Mouse (Mus musculus) thymus, postnatal 25 days (tissue): Measurements from ENCODE around the gene Ccdc194.
A peak's percentile ranks its signal among the peaks of the same experiment; 100 is the strongest.

Experiments
- DNase-seq: peaks from one replicate; pipeline ENCODE4 v3.0.0; 2022

Ccdc194 gene

DNA sequence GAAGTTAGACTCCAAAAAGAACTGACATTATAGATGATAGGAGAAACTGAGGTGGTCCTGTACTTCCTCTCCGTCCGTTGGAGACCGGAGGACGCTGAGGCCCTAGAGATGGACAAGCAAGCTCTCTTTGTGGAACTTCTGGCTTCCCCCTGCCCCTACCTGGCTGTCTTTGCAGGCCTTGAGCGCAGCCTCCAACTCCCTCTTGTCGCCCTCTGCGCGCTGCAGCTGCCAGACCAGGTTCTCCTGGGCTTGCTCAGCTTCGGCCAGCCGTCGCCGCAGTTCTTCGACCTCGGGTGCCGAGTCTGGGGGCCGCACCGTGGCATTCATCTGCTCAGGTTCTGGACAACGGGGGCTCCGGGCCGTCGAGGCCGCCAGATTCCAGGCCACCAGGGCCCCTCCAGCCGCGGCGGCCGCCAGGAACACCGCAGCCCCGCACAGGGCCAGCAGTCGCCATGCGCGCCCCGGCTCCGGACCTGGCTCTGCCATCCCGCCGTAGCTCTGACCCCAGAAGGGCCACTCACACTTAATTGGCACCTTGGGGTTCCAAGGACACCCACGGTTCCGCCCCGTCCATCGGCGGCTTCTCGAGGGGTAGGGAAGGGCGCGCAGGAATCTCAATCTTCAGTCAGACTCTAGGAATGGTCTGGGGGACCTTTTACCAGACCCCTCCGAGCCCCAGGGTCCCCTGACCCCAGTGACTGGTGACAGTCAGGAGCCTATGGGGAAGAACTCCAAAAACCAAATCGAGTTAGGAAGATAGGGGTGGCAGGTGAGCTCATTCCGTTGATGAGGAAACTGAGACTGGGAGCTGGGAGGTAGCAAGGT is at the start of gene Ccdc194:
TSS of gene Ccdc194 (minus strand) at position 486 of the 825 bp plus-strand sequence.
- no peak for DNase-seq

DNA sequence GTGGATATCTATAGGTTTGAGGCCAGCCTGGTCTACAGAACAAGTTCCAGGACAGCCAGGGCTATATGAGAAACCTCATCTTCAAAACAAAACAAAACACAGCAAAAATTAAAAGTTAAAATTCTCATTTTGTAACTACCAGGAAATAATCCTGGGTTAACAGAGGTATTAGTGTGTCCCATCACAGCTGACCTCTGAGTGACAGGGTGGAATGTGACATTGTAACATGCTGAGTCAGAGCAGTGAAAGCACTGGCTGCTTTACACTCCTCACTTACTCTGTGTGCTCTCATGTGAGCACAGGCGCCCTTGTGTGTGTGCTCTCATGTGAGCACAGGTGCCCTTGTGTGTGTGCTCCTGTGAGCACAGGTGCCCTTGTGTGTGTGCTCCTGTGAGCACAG is 49.5 kb upstream of the Ccdc194 start:
- no peak for DNase-seq

DNA sequence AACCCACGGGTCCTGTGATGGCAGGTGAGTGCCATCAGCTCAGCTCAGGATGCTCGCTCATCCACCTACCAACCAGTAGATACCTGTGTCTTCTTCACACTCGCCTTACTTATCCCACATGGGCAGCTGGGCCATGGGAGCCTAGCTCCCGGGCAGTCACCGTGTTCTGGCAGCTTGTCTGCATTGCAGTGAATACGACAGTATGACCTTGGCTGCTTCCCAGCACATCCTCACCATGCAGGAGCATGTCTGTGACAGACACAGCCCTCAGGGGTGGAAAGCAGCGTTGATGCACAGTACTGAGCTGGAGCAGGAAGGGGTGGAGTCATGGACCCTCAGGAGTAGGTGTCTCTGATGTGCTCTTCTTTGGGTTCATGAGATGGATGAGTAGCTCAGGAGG is 48.9 kb upstream of the Ccdc194 start:
- no peak for DNase-seq

DNA sequence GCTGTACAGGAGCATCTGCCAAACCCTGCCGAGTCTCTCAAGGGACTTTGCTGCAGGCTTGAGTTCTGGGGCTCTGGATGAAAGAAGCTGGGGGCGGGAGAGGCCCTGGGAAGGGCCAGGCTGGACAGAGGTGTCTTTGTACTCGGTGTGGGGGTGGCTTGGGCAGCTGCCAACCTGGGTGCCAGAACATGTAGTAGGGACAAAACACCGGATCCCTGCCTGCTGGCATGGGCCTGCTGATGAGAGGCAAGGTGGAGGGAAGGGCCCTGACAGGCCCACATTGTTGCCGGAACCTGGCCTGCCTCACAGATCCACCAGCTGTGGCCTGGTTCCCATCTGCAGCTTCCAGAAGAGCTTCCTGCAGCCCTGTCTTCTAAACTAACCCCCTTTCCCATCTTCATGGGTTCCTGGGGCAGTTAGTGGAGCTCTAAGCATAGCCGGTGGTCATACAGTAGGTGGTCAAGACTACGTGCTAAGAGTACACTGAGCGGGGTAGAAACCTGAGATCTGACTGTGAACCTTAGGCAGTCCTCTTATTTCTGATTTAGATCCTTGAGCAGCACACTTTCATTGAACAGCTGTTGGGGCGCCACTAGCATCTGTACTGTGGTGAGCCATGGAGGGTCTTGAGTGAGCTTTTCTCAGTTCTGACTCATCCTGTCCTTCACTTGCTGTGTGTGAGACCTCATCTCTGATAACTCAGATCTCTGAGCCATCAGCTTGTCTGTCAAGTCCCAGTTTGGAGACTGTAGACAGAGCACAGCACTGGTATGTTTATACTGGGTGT is 47.5 kb upstream of the Ccdc194 start:
- no peak for DNase-seq

DNA sequence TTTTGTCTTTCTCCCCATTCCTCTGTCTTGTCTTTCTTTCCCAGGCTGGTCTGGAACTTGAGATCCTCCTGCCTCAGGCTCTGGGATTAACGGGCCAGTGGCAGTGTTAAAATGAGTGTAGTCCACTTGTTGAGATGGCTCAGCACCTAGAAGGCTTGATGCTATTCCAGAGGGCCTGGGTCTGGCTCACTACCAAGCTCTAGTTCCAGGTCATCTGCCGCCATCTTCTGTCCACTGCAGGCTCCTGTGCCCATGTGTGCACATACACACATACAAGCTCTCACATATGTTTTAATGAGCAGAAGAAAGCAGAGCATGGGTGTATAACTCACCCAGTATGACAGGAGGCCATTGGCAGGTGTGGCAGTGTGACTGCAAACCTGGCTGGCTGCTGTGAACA is 46.6 kb upstream of the Ccdc194 start:
- no peak for DNase-seq

DNA sequence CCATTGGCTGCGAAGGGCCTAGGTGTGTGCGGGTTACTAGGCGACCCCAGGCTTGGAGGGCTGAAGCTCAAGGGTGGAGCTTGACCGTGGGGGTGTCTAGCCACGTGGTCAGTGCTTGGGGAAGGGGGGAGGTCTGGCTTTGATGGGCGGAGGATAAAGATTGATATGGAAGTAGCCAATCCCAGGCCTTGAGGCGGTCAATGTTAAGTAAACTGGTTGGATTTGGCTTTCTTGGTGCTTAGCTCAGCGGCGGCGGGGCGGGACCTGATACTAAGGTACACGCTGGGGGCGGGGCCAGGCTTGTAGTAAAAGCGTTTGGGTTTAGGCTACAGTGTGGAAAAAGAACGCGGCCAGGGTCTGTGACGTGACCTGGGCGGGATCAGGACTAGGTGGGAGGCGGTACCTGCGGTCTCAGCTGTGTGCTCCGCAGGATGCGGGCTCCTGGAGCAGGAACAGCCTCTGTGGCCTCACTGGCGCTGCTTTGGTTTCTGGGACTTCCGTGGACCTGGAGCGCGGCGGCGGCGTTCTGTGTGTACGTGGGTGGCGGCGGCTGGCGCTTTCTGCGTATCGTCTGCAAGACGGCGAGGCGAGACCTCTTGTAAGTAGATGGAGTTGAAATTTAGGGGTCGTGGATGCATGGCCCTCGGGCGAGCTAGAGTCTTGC is 44.9 kb upstream of the Ccdc194 start:
- peak; percentile 88 for DNase-seq

DNA sequence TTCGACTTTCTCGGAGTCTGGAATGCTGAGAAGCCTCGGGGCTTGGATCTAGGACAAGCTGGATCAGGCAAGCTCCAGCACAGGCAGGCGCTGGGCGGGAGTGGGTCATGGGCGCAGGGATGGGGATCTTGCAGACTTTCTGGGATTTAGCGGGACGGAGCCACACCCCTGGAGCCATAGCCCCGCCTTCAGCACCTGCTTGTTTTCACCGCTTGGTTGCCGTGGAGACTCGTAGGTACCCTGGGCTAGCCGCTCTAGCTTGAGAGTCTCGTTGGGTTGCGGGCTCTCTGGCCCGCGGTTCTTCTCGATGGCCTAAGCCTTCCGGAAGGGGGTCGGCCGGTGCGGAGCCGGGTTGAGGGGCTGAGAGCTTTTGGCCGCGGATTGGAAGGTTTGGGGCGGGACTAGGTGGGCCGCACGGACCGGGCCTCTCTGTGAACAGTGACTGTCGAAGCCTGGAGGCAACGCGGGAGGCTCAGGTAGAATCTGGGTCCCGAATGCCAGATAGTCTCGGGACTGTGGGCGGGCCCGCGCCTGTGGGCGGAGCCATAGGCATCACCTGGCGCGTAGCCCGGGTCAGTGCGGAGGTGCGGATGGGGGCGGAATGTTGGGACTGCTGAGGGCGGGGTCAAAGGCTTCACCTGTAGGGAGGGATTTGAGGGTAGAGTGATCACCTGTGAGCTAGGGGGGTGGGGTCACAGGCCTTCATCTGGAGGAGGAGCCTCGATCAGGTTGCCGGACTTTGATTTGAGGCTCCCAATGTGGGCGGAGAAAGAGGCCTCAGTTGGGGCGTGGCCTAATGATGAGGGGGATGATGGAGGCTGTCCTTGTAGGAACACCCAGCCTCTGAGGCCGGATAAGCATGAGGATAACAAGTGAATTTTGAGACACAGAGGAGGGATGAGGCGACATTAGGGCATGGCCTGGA is 44.1 kb upstream of the Ccdc194 start:
- DNase-seq: peak; percentile 58

DNA sequence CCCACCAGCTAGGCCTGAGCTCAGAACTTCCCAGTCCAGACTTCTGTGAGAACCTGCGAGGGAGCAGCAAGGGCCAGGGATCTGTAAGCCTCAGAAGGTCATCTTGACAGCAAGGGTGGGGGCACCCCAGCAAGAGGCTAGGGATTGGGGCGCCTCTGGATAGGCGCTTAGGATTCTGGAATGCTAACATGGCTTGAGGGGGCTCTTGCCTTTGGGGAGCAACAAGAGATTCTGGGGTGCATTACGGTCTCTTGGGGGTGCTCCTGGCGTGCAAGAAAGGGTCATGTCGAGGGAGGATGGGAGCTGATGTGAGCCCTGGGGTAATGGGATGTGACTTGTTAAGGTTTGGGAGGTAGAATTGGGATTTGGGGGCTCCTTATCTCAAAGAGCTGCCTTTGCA is 43.4 kb upstream of the Ccdc194 start:
- DNase-seq: no peak

DNA sequence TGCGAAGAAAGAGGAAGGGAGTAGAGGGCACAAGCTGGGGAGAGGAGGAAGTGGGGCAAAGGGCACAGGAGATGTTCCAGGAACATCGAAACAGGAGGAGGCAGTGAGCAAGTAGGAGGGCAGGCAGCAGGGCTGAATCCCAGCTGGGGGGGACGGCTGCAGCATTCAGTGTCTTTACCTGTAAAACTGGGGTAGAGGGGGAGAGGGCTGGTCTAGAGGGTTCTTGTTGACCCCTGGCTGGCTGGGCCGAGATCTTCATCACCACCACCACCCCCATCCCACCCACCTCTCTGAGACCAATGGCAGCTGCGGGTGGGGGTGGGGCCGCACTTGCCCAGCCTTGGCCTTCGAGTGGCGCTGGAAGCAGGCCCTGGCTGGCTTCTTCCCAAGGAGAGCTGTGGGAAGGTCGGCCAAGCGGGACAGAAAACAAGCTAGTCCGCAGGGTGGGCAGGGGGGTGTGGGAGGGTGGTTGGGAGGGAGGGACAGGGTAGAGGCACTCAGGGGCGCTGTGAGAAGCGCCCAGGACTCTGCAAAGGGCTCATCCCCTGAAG is 43.0 kb upstream of the Ccdc194 start, which contains the start of gene Slc27a1:
TSS of gene Slc27a1 (plus strand) at position 496 of the 551 bp plus-strand sequence.
- no peak for DNase-seq

DNA sequence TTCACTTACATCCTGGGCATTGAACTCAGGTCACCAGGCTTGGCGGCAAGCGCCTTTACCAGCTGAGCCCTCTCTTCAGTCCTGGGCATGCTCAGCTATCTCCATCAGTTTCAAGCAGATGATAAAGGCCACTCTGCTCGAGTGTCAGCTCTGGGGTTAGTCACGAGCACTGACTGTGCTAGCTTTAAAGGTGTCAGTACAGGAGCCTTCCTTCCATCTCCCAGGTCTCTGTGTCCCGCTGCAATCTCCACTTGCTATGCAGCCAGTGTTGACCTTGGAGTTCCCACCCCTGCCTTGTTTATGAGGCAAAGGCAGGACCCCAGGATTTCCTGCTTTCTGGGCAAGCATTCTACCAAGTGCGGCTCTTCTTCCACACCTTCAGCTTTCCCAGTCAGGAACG is 42.1 kb upstream of the Ccdc194 start:
- no peak for DNase-seq

DNA sequence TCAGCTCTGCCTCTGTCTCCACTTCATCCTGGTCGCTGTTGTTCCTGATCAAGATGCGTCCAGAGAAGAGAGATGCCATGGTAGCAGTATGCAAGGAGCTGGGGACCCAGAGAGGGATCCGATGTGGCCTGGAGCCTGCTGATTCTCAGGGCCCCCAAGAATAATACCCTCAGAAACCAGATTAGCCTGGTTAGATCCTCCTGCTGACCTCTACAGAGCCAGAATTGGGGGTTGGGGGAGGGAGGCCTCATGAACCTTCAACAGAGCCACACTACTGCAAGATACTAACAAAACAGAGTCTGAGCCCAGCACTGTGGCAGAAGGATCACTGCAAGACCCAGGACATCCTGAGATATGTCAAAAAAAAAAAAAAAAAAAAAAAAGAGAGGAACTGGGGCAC is 41.0 kb upstream of the Ccdc194 start, which contains the start of gene Nxnl1:
TSS of gene Nxnl1 (minus strand) at position 101 of the 400 bp plus-strand sequence.
- DNase-seq: no peak

DNA sequence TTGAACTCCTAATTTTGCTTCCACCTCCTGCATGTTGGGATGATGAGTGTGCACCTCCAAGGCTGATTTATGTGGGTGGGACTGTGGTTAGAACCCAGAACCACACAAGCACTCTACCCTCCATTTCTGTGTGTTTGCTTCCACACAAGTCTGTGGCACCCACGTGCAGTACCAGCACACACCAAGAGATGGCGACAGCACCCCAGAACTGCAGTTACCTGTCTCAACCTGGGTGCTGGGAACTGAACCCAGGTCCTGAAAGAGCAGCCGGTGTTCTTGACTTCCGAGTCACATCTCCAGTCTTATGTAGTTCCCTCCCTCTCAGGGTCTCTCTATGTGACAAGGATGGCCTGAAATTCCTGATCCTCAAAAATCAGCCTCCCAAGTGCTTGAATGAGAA is 38.5 kb upstream of the Ccdc194 start:
- peak; percentile 16 for DNase-seq

DNA sequence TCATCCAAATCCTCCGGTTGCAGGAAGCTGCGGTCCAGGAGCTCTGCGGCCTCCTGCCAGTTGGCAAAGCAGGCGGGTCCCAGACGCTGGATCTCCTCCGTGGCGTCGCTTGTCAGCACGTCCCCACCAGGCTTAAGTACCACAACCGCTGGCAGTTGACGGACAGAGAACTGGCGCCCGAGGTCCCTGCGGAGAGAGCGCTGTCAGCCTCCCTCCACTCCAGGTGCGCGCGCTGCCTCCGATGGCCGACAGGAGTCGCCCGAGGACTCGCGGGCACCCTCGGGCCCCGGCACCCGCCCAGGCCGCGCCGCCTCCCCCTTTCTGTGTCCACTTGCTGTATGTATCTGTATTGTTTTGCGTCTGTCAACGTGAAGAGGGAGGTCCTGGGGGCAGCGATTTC is 37.2 kb upstream of the Ccdc194 start:
- peak; percentile 88 for DNase-seq

DNA sequence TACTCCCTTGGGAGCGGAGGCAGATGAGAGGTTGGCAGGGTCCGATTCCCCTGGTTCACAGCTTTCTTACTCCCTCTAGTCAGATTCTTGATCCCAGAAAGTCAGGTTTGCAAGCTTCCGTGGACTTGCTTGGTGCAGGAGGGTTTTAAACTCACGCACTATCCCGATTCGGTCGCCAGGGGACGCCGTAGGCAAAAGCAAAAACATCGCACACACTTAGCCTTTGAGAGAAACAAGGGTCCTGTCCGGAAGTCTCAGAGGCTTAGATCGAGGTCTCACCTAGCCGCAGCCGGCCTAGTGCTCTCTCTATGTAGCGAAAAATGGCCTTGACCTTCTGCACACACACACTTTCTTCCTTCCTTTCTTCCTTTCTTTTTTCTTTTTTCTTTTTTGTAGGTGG is 35.9 kb upstream of the Ccdc194 start:
- DNase-seq: peak; percentile 79

DNA sequence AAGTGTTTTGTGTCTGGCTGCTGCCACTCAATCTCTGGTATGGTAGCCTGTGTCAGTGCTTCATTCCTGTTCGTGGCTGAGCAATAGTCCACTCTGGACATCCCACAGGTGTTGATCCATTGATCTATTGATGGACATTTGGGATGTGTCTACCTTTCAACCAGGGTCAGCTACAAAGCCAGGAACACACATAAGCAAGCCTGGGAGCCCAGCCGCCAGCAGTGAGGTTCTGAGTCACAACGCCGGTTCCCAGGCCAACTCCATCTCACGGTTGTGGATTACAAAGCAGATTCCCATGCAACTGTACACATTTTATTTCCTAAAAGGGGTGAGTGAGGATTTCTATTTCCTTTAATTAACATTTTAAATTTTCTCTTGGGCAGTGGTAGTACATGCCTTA is 35.3 kb upstream of the Ccdc194 start:
- no peak for DNase-seq

DNA sequence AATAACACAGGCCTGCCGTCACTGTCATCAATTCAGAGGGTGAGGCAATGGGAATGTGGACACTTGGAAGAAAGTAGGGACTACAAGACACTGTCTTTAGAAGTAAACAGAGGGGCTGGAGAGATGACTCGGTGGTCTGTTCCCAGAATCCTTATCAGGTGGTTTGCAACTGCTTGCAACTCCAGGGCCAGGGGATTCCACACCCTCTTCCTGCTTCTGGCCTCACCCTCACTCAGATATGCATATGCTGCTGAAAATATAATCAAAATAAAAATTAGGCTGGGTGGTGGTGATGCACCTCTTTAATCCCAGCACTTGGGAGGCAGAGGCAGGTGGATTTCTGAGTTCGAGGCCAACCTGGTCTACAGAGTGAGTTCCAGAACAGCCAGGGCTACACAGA is 34.6 kb upstream of the Ccdc194 start:
- DNase-seq: no peak

DNA sequence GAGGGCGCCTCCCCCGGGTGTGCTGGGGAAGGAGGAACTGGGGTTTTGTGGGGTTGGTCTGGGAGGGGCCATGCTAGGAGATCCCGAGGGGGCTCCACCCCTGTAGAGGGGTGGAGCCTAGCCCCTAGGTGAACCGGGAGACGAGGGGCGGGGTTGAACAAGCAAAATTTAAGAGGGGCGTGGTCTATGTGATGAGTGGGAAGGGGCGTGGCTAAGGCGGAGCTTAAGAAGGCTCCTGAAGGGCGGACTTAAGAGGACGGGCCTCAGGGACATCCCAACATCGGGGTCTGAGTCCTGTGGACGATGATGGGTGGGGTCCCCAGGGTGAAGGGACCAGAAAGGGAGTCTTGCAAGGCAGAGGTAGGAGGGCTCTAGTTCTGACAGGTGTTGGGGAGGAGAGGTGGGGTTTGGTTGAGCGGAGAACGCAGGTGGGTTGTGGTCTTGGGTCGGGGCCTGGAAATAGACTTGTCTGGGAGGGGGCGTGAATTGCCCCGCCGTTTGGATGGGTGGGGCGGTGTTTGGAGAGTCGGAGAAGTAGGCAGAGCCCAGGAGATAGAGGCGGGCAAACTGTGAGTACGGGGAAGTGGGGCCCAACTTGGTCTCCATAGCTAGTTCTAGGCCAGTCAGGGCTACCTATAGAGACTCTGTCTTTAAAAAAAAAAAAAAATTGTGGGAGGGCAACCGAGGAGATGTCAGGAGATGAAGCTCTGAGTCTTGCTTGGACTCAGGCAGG is 33.6 kb upstream of the Ccdc194 start:
- DNase-seq: peak; percentile 87

DNA sequence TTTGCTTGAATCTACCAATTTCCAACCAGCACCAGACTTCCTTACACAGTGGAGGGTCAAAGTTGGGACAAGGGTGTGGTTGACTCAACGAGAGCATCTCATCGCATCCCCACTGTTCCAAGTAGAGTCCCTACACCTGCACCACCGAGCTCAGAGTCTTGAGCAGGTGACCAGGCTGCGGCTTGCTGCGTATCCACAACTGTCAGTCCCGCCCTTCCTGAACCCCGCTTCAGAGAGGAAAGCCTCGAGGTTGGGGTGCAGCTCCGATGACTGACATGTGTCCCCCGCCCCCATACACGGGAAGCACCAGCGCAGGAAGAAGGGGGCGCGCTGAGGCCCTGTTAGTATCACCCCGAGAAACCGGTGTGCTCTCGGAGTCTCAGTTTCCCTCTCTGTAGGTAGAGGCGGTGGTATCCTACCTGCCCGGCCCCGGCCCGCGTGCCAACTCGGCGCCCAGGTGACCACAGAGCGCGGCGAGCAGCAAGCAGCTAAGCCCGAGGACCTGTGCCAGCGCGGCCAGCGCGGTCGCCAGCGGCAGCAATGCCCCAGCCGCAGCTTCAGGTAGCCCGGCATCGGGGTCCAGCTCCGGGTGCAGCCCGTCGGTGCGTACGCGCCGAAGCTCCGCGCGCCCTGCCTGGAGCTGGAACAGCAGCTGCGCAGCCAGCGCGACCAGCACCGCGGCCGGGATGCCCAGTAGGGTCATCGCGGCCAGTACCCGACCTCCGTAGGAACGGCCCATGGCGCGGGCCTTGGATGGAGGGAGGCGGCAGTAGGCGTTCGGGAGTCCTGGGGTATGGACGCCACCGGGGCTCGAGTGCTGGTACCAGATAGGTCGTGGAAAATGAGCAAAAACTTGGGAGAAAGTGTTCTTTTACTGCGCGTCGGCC is 32.8 kb upstream of the Ccdc194 start, which contains the start of gene Tmem221:
TSS of gene Tmem221 (minus strand) at position 801 of the 887 bp plus-strand sequence.
- DNase-seq: peak; percentile 79

DNA sequence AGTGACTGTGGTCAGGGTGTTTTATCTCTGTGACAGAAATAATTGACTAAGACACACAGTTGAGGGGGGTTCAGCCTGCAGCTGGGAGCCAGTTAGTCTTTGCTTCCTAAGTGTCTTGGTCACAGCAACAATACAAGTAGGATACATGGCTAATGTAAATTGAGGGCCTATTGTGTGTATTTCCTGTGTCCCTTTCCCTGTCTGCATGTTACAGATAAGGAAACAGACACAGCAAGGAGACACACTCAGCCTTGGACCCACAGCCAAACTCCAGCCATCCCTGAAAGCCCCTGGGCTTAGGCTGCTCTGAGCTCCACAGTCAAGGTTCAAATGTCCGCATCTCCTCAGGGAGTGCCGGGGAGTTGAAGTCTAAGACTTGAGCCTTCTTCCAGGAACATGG is 29.1 kb upstream of the Ccdc194 start:
- DNase-seq: no peak

DNA sequence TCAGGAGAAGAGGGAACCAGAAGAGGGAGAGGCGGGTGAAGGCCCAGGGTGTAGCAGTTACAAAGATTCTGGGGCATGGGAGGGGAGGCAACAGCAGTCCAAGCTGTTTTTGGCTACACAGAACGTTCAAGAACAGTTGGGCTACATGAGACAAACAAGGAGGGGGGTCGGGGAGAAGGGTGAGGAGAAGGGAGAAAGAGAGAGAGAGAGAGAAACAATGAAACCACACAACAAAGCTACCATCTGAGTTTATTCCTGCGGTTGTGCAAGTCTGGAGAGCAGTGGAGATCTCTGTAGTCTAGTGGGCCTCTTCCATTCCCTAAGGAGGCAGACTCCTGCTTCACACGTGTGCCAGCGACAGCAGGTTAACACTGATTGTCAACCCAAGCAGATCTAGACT is 28.5 kb upstream of the Ccdc194 start:
- no peak for DNase-seq
